Mouse (Mus musculus) gastrocnemius, adult 2 months (tissue): ENCODE data around the gene Ifnar2. TPM values are rescaled to one million over a fixed set of nuclear protein-coding genes. Genes with fewer than 3 reads are reported as not detected.

Experiments used
- DNase-seq: peaks from one replicate; pipeline ENCODE4 v3.0.0; 2022
- H3K27ac ChIP-seq: fragments of 200-600 bp; 2 replicates; pipeline ENCODE4 v1.8.1; 2022; ENCODE audit warnings: mild to moderate bottlenecking
- H3K4me3 ChIP-seq: fragments of 200-600 bp; 2 replicates; pipeline ENCODE4 v1.8.1; 2022; ENCODE audit warnings: mild to moderate bottlenecking, moderate library complexity
- CTCF ChIP-seq: fragments of 200-600 bp; IDR thresholded peaks from 2 replicates; pipeline ENCODE4 v1.8.1; 2022; ENCODE audit warnings: antibody characterized with exemption, mild to moderate bottlenecking, moderate library complexity
- intact Hi-C: fragments of 180-260 bp; cut with DNase I; formaldehyde crosslinking; loops from one replicate; pipeline ENCODE4 v1.15.1; 2025
- total RNA-seq, 2 experiments: library from RNA; stranded (reverse); gene quantifications; 2 replicates each; pipeline ENCODE4 v1.2.3; 2021

Ifnar2 gene
- total RNA-seq, 2 experiments from 2014 or later: 6.8 to 11.4 TPM

GRCm38 (mm10) chr16:91401569-91402165 is 29.1 kb downstream of the Ifnar2 start:
- DNase-seq: no peak
- TF ChIP-seq CTCF: no peak
- intact Hi-C loops: no loop called here
- Histone ChIP-seq H3K27ac (no peak overlapping the region), H3K4me3 (no peak overlapping the region)

GRCm38 (mm10) chr16:91403784-91404183 is 31.2 kb downstream of the Ifnar2 start:
- Histone ChIP-seq H3K4me3 (no peak overlapping the region), H3K27ac (no peak overlapping the region)
- intact Hi-C loops: no loop called here
- no peak for TF ChIP-seq CTCF
- no peak for DNase-seq

GRCm38 (mm10) chr16:91404187-91404586 is 31.6 kb downstream of the Ifnar2 start:
- intact Hi-C loops: no loop called here
- Histone ChIP-seq H3K4me3 (no peak overlapping the region), H3K27ac (no peak overlapping the region)
- no peak for DNase-seq
- no peak for TF ChIP-seq CTCF

- Histone ChIP-seq H3K27ac (peak overlapping the region; percentile 95), H3K4me3 (peak overlapping the region; percentile 91; the same call in 1 of the 2 replicates)
- intact Hi-C loops: loop anchor here (5.0 kb wide), 2 partner anchors 33 to 57 kb away; partner anchors contain the start of gene Ifnar2
- DNase-seq: no peak
- TF ChIP-seq CTCF: no peak
Measured at GRCm38 (mm10) chr16:91404828-91405577, 32.4 kb downstream of the Ifnar2 start.

GRCm38 (mm10) chr16:91405640-91406584 is 33.3 kb downstream of the Ifnar2 start, which contains the start of gene Il10rb:
Il10rb (plus strand) TSS chr16:91406164.
- intact Hi-C loops: loop anchor here (5.0 kb wide), 2 partner anchors 34 to 56 kb away; partner anchors contain the start of gene Ifnar2
- DNase-seq: peak; percentile 89

GRCm38 (mm10) chr16:91406585-91407220 is 34.1 kb downstream of the Ifnar2 start:
- peak; percentile 49 for DNase-seq
- TF ChIP-seq CTCF: no peak
- Histone ChIP-seq H3K4me3 (peak overlapping the region; percentile 91), H3K27ac (peak overlapping the region; percentile 95)
- intact Hi-C loops: loop anchor here (5.0 kb wide), 2 partner anchors 34 to 56 kb away; partner anchors contain the start of gene Ifnar2

More at GRCm38 (mm10) chr16:91405640-91406584, 33.3 kb downstream of the Ifnar2 start, which contains the start of gene Il10rb:
- H3K4me3 ChIP-seq: peak within 1 kb of the TSS; percentile 91
- peak within 1 kb of the TSS; percentile 95 for H3K27ac ChIP-seq
- no peak; the same call in 1 of the 2 replicates for TF ChIP-seq CTCF

GRCm38 (mm10) chr16:91413102-91413844 is 40.7 kb downstream of the Ifnar2 start:
- no peak for TF ChIP-seq CTCF
- intact Hi-C loops: no loop called here
- DNase-seq: no peak
- Histone ChIP-seq H3K4me3 (no peak overlapping the region), H3K27ac (peak overlapping the region; percentile 43; the same call in 1 of the 2 replicates)

- intact Hi-C loops: no loop called here
- TF ChIP-seq CTCF: no peak
- no peak overlapping the region for H3K4me3 ChIP-seq
- no peak for DNase-seq
- H3K27ac ChIP-seq: no peak overlapping the region
Measured at GRCm38 (mm10) chr16:91415391-91416189, 43.0 kb downstream of the Ifnar2 start.

- DNase-seq: no peak
- TF ChIP-seq CTCF: no peak
- Histone ChIP-seq H3K4me3 (no peak overlapping the region), H3K27ac (no peak overlapping the region)
- intact Hi-C loops: no loop called here
Measured at GRCm38 (mm10) chr16:91416357-91416756, 43.8 kb downstream of the Ifnar2 start.

GRCm38 (mm10) chr16:91416938-91417337 is 44.4 kb downstream of the Ifnar2 start:
- TF ChIP-seq CTCF: no peak
- DNase-seq: no peak
- H3K27ac ChIP-seq: 0 out of 2 replicates have a peak overlapping the region, but pooled peaks have one; percentile 3
- intact Hi-C loops: no loop called here
- H3K4me3 ChIP-seq: no peak overlapping the region
